Mouse (Mus musculus) lung, postnatal 0 days (tissue): ENCODE results near the gene Ampd1.
A peak's percentile ranks its signal among the peaks of the same experiment; 100 is the strongest.

Experiments
- CTCF ChIP-seq: IDR thresholded peaks from 2 replicates; pipeline ENCODE4 v1.5.1; 2016; ENCODE audit warnings: antibody characterized with exemption, mild to moderate bottlenecking
- EP300 ChIP-seq: IDR thresholded peaks from 2 replicates; pipeline ENCODE4 v1.6.1; 2016; ENCODE audit warnings: antibody characterized with exemption, mild to moderate bottlenecking, control low read depth

GRCm38 (mm10) chr3:103130236-103130751 is 56.5 kb downstream of the Ampd1 start:
- TF ChIP-seq CTCF = no peak
- TF ChIP-seq EP300 = peak; percentile 47; the same call in 1 of the 2 replicates
